Mouse (Mus musculus) testis, postnatal 10 days (tissue): ENCODE measurements at regions not wholly inside any gene's neighbourhood (a gene's known extent, or its start where the extent isn't known, plus 50 kb on each side); places are given as distances from the start of the nearest gene placed in this dataset.

Experiments
- DNase-seq: peaks from one replicate; pipeline ENCODE4 v3.0.0; 2021; ENCODE audit warnings: low spot score

- DNase-seq, result no peak
Observed at GRCm38 (mm10) chr5:79679051-79679450, 1340.9 kb upstream of the Adgrl3 start.

GRCm38 (mm10) chr5:79680321-79680720 is 1339.6 kb upstream of the Adgrl3 start:
- DNase-seq, result no peak

GRCm38 (mm10) chr5:79706631-79707030 is 1313.3 kb upstream of the Adgrl3 start:
- no peak for DNase-seq

- DNase-seq, result peak; percentile 37
Observed at GRCm38 (mm10) chr5:79734885-79735284, 1285.1 kb upstream of the Adgrl3 start.

- no peak for DNase-seq
Observed at GRCm38 (mm10) chr5:79784391-79784790, 1235.5 kb upstream of the Adgrl3 start.

GRCm38 (mm10) chr5:79826531-79826930 is 1193.4 kb upstream of the Adgrl3 start:
- DNase-seq, result no peak

GRCm38 (mm10) chr5:79846456-79846855 is 1173.5 kb upstream of the Adgrl3 start:
- no peak for DNase-seq

GRCm38 (mm10) chr5:79855866-79856265 is 1164.1 kb upstream of the Adgrl3 start:
- DNase-seq, result no peak

GRCm38 (mm10) chr5:79900713-79901112 is 1119.2 kb upstream of the Adgrl3 start:
- DNase-seq, result no peak

- DNase-seq, result no peak
Observed at GRCm38 (mm10) chr5:79905341-79905740, 1114.6 kb upstream of the Adgrl3 start.
